ENCODE assay signal across 18 mouse cellular contexts in the genomic region with DNA sequence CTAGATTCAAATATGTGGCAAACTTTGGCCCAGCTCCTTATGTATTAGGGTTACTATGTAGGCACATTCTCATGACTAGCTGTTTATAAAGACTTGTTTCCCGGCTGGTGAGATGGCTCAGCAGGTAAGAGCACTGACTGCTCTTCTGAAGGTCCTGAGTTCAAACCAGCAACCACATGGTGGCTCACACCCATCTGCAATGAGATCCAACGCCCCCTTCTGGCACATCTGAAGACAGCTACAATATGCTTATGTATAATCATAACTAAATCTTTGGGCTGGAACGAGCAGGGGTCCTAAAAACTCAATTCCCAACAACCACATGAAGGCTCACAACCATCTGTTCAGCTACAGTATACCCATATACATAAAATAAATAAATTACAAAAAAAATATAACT. TPM values are rescaled to one million over a fixed set of nuclear protein-coding genes. Genes with fewer than 3 reads are reported as not detected.
A peak's percentile ranks its signal among the peaks of the same experiment; 100 is the strongest.
DNase-seq lines count a peak whose midpoint lies in the region; ATAC-seq and TF ChIP-seq lines count a peak whose summit lies in the region.
"Had no signal": no experiment of that assay in that cellular context is flagged by ENCODE, and none has a peak within 500 bp of the region (broad histone marks: within the 10 kb centered on the region; RNA-seq: fewer than 3 reads in every experiment).

No protein-coding gene starts in this region.

- in situ Hi-C loops in CH12.LX (cut with MboI; ENCODE audit: low pct_ligation_motif_present, low pct_unique_long_range_greater_than_20kb, low sequenced_read_pairs), result no loop called here

- no peak overlapping the region for H3K27ac ChIP-seq in heart, adult 2 months
- no peak overlapping the region for H3K27ac ChIP-seq in lung, postnatal 0 days (ENCODE audit: low read length)
- no peak overlapping the region for H3K27ac ChIP-seq in CH12.LX (ENCODE audit: insufficient read depth, low read depth)
- no peak overlapping the region for H3K27ac ChIP-seq in small intestine, adult 2 months (ENCODE audit: insufficient read depth, low read depth, low read length)
- H3K27ac ChIP-seq: heart, embryonic 10.5 days; midbrain, embryonic 15.5 days; neural tube, embryonic 13.5 days; stomach, embryonic 15.5 days had no signal

- no peak overlapping the region for H3K4me2 ChIP-seq in lung, postnatal 0 days (replicated peaks; ENCODE audit: low read depth, low read length)
- H3K4me2 ChIP-seq in CH12.LX (ENCODE audit: insufficient read depth, low read depth, poor library complexity, severe bottlenecking), result no peak overlapping the region
- H3K4me2 ChIP-seq: midbrain, embryonic 15.5 days; neural tube, embryonic 13.5 days; stomach, embryonic 15.5 days had no signal

- DNase-seq in heart, adult 2 months, result no peak
- DNase-seq in heart, adult 9 months (ENCODE audit: low spot score in 2 of 2), result no peak
- DNase-seq in lung, postnatal 0 days (ENCODE audit: low spot score), result no peak
- no peak for DNase-seq in lung, postnatal 10 days
- no peak for DNase-seq in CH12.LX (ENCODE audit: extremely low read depth)
- no peak for DNase-seq in cerebellum, adult 9-10 months
- DNase-seq in testis, postnatal 14 days (ENCODE audit: low spot score), result no peak
- DNase-seq: cerebellum, adult 11 months; embryo, embryonic 11 days; heart, postnatal 4 days; liver; lung, postnatal 36 days had no signal

- peak; percentile 41 for TF ChIP-seq RAD21 in CH12.LX (IDR thresholded peaks at IDR 0.05; ENCODE audit: low read depth, low read length)

- intact Hi-C loops in heart, adult 2 months (cut with DNase I), result no loop called here

- no peaks in the 10 kb centered on the region for H3K36me3 ChIP-seq in heart, adult 2 months (ENCODE audit: control insufficient read depth, insufficient read depth, low read length)
- H3K36me3 ChIP-seq in lung, postnatal 0 days (ENCODE audit: insufficient read depth, low read length), result peaks cover 50% of the 10 kb centered on the region
- peaks cover 64 to 89% of the 10 kb centered on the region in 2 experiments for H3K36me3 ChIP-seq in CH12.LX (replicated peaks in 1 of 2; ENCODE audit: control insufficient read depth in 1 of 2, insufficient read depth in 1 of 2, low read length in 1 of 2)
- peaks cover 65% of the 10 kb centered on the region for H3K36me3 ChIP-seq in small intestine, adult 2 months (ENCODE audit: control insufficient read depth, insufficient read depth, low read length)

- no peaks in the 10 kb centered on the region for H3K4me1 ChIP-seq in heart, adult 2 months (ENCODE audit: control insufficient read depth, insufficient read depth, low read length)
- H3K4me1 ChIP-seq in lung, postnatal 0 days (ENCODE audit: insufficient read depth, low read depth, low read length), result peaks cover 3% of the 10 kb centered on the region; the same call in 1 of the 2 replicates
- peaks cover 4 to 8% of the 10 kb centered on the region in 2 experiments; a peak in 2 of 4 replicates for H3K4me1 ChIP-seq in CH12.LX (ENCODE audit: control insufficient read depth in 1 of 2, insufficient read depth in 2 of 2)
- no peaks in the 10 kb centered on the region for H3K4me1 ChIP-seq in small intestine, adult 2 months (ENCODE audit: control insufficient read depth, insufficient read depth, insufficient read length, low read length)
- H3K4me1 ChIP-seq: heart, embryonic 10.5 days; midbrain, embryonic 15.5 days; neural tube, embryonic 13.5 days; stomach, embryonic 15.5 days had no signal

- peak; percentile 33 for TF ChIP-seq CTCF in heart, adult 2 months (IDR thresholded peaks at IDR 0.05)
- peak; percentile 54 for TF ChIP-seq CTCF in lung, postnatal 0 days (IDR thresholded peaks at IDR 0.05)
- peak; percentile 26 to 76; a peak in 3 of 4 replicates for TF ChIP-seq CTCF in CH12.LX (conservative IDR thresholded peaks at IDR 0.05 in 1 of 2, IDR thresholded peaks at IDR 0.05 in 1 of 2; ENCODE audit: low read depth in 2 of 2, low read length in 2 of 2)
- TF ChIP-seq CTCF in small intestine, adult 2 months (IDR thresholded peaks at IDR 0.05; ENCODE audit: extremely low read depth, insufficient read length, insufficient replicate concordance, low read depth, low read length), result peak; percentile 31; the same call in 1 of the 2 replicates

- TF ChIP-seq EP300 in heart, adult 2 months (IDR thresholded peaks at IDR 0.05; ENCODE audit: insufficient read depth, low read depth, low read length), result no peak
- no peak for TF ChIP-seq EP300 in lung, postnatal 0 days (IDR thresholded peaks at IDR 0.05)
- TF ChIP-seq EP300 in CH12.LX (IDR thresholded peaks at IDR 0.05; ENCODE audit: low read length), result no peak

- no peak overlapping the region for H3K4me3 ChIP-seq in heart, adult 2 months
- no peak overlapping the region for H3K4me3 ChIP-seq in lung, postnatal 0 days (ENCODE audit: low read depth, low read length)
- H3K4me3 ChIP-seq in CH12.LX (replicated peaks in 1 of 3; ENCODE audit: low read depth in 2 of 3, low read length in 2 of 3, poor library complexity in 1 of 3), result no peak overlapping the region
- H3K4me3 ChIP-seq in small intestine, adult 2 months (ENCODE audit: low read depth, low read length), result no peak overlapping the region
- H3K4me3 ChIP-seq: heart, embryonic 10.5 days; midbrain, embryonic 15.5 days; neural tube, embryonic 13.5 days; stomach, embryonic 15.5 days had no signal

- no peak for ATAC-seq in lung, postnatal 0 days
- ATAC-seq: intestine, embryonic 16.5 days; midbrain, embryonic 15.5 days had no signal

- TF ChIP-seq POLR2A in heart, adult 2 months (IDR thresholded peaks at IDR 0.05; ENCODE audit: insufficient read depth, low read depth, low read length), result no peak
- TF ChIP-seq POLR2A in CH12.LX (IDR thresholded peaks at IDR 0.05; ENCODE audit: low read depth, low read length), result no peak
- no peak for TF ChIP-seq POLR2A in small intestine, adult 2 months (IDR thresholded peaks at IDR 0.05; ENCODE audit: low read depth, low read length)

- dilution Hi-C loops in CH12.LX (cut with MboI; ENCODE audit: extremely low pct_ligation_motif_present, extremely low pct_unique_long_range_greater_than_20kb, low sequenced_read_pairs), result no loop called here

- WGBS in heart, adult 2 months, result 72% methylated on average over 3 of the region's 3 CpGs
- 71% methylated on average over 3 of the region's 3 CpGs for WGBS in lung, postnatal 0 days
- 69% methylated on average over 3 of the region's 3 CpGs for WGBS in small intestine, adult 2 months

- H3K27me3 ChIP-seq in heart, adult 2 months (ENCODE audit: control insufficient read depth, insufficient read depth, low read length), result no peaks in the 10 kb centered on the region
- no peaks in the 10 kb centered on the region for H3K27me3 ChIP-seq in lung, postnatal 0 days (replicated peaks; ENCODE audit: insufficient read depth, low read length)
- H3K27me3 ChIP-seq in CH12.LX (replicated peaks), result no peaks in the 10 kb centered on the region
- H3K27me3 ChIP-seq in small intestine, adult 2 months (ENCODE audit: control insufficient read depth, insufficient read depth, low read length), result no peaks in the 10 kb centered on the region
- H3K27me3 ChIP-seq: midbrain, embryonic 15.5 days; neural tube, embryonic 13.5 days; stomach, embryonic 15.5 days had no signal

- no peaks in the 10 kb centered on the region for H3K79me2 ChIP-seq in heart, adult 2 months (replicated peaks; ENCODE audit: control insufficient read depth, insufficient read depth, low read length)
- no peaks in the 10 kb centered on the region for H3K79me2 ChIP-seq in CH12.LX (replicated peaks; ENCODE audit: control insufficient read depth, extremely low read depth, insufficient read depth, poor library complexity, severe bottlenecking)

- no peak overlapping the region for H3K9ac ChIP-seq in heart, adult 2 months (ENCODE audit: low read depth, low read length)
- H3K9ac ChIP-seq in lung, postnatal 0 days (replicated peaks; ENCODE audit: low read depth), result no peak overlapping the region
- no peak overlapping the region for H3K9ac ChIP-seq in CH12.LX (ENCODE audit: insufficient read depth, low read depth)
- H3K9ac ChIP-seq: midbrain, embryonic 15.5 days; neural tube, embryonic 13.5 days; stomach, embryonic 15.5 days had no signal

- H3K9me3 ChIP-seq in lung, postnatal 0 days (ENCODE audit: low read length), result no peaks in the 10 kb centered on the region
- no peaks in the 10 kb centered on the region for H3K9me3 ChIP-seq in CH12.LX (replicated peaks; ENCODE audit: low read length)
- H3K9me3 ChIP-seq: heart, embryonic 10.5 days; midbrain, embryonic 15.5 days; neural tube, embryonic 13.5 days; stomach, embryonic 15.5 days had no signal

TF ChIP-seq in CH12.LX, 34 proteins besides CTCF, POLR2A, EP300 and RAD21:
- TF ChIP-seq JUN (IDR thresholded peaks at IDR 0.05; ENCODE audit: insufficient read depth, low read depth, low read length) (no peak), SMC3 (IDR thresholded peaks at IDR 0.05; ENCODE audit: low read depth, low read length) (peak; percentile 70), MYC (IDR thresholded peaks at IDR 0.05; ENCODE audit: low read depth, low read length) (peak; percentile 66; the same call in 1 of the 2 replicates), MAX (IDR thresholded peaks at IDR 0.05; ENCODE audit: low read length) (0 out of 2 replicates have a peak, but pooled peaks have one; percentile 38)

RNA-seq across cellular contexts. Expression of a gene that starts 24.4 kb away (rescaled TPM):
- 1 to 10 TPM; 6.7 to 8.2 TPM for total RNA-seq in heart, adult 2 months (2021)
- 3.4 and 5.7 TPM in 2 replicates for polyA plus RNA-seq in heart, adult 2 months (2012; rRNA removed)
- 19.6 and 19.8 TPM in 2 replicates for polyA plus RNA-seq in lung, postnatal 0 days (2015; fragmentation: Nextera tagmentation; extraction: Ambion mirVana)
- total RNA-seq in CH12.LX (2012; rRNA removed) (225 and 342 TPM in 2 replicates), CH12.LX (2014; rRNA removed) (263 and 287 TPM in 2 replicates)
- polyA plus RNA-seq in CH12.LX (2012; ENCODE audit: insufficient read length, low read depth), result 299 and 302 TPM in 2 replicates
- 14.3 and 18.9 TPM in 2 replicates for polyA plus RNA-seq in small intestine, adult 2 months (2012; rRNA removed)

Comparison
In these comparisons a context has a peak if more than half of its experiments do, and no peak if none do; other contexts are left out.
1. RNA of a gene that starts 24.4 kb away (polyA plus RNA-seq): 299 to 302 TPM in CH12.LX; 19.6 to 19.8 TPM in lung, postnatal 0 days, 14.3 to 18.9 TPM in small intestine, adult 2 months and 3.4 to 5.7 TPM in heart, adult 2 months; every median in the first group is over 10 times any median in the second.
2. Peak in every context shown above with its lines, with median percentiles within 50 percentile points of each other: CTCF ChIP-seq.